Mouse (Mus musculus) hindbrain, embryonic 11.5 days (tissue): ENCODE results near the gene Maml3. TPM values are rescaled to one million over a fixed set of nuclear protein-coding genes. Genes with fewer than 3 reads are reported as not detected.

Source experiments
- ATAC-seq: fragments of 200-750 bp; cut with Nextera tagmentation; 2 replicates; pipeline ENCODE4 v1.8.0; 2017; ENCODE audit warnings: mild to moderate bottlenecking, moderate TSS enrichment, moderate library complexity; ENCODE audit not compliant: low FRiP score
- DNase-seq: peaks from one replicate; pipeline ENCODE4 v3.0.0-alpha.2; 2015; ENCODE audit warnings: low spot score
- H3K27ac ChIP-seq: fragments of 300-500 bp; sonication (generic); 2 replicates; pipeline ENCODE4 v1.5.1; 2014; ENCODE audit warnings: mild to moderate bottlenecking, low read depth, low read length
- H3K27me3 ChIP-seq: fragments of 300-500 bp; sonication (generic); 2 replicates; pipeline ENCODE4 v1.6.1; 2014; ENCODE audit warnings: mild to moderate bottlenecking, low read length, moderate library complexity, mixed read lengths; ENCODE audit not compliant: control insufficient read depth, insufficient read depth
- H3K36me3 ChIP-seq: fragments of 300-500 bp; sonication (generic); 2 replicates; pipeline ENCODE4 v1.6.1; 2014; ENCODE audit warnings: mild to moderate bottlenecking, low read length, moderate library complexity, mixed read lengths; ENCODE audit not compliant: control insufficient read depth, insufficient read depth
- H3K4me1 ChIP-seq: fragments of 300-500 bp; sonication (generic); replicated peaks from 2 replicates; pipeline ENCODE4 v1.6.1; 2014; ENCODE audit warnings: low read length, mixed read lengths; ENCODE audit not compliant: control insufficient read depth, insufficient read depth
- H3K4me2 ChIP-seq: fragments of 300-500 bp; sonication (generic); replicated peaks from 2 replicates; pipeline ENCODE4 v1.6.1; 2014; ENCODE audit warnings: mild to moderate bottlenecking, low read depth, low read length
- H3K4me3 ChIP-seq: fragments of 300-500 bp; sonication (generic); 2 replicates; pipeline ENCODE4 v1.5.1; 2014; ENCODE audit warnings: low read depth, low read length
- H3K9ac ChIP-seq: fragments of 300-500 bp; sonication (generic); 2 replicates; pipeline ENCODE4 v1.6.1; 2014; ENCODE audit warnings: low read depth, low read length
- H3K9me3 ChIP-seq: fragments of 300-500 bp; sonication (generic); 2 replicates; pipeline ENCODE4 v1.6.1; 2016; ENCODE audit warnings: low read length; ENCODE audit not compliant: control insufficient read depth
- WGBS: fragments of 180-500 bp; shearing (Covaris S2); extraction: QIAGEN DNeasy Blood & Tissue Kit; methylation state at CpG from one replicate; pipeline ENCODE4 v1.1.7; 2014; 5-methylcytosine and 5-hydroxymethylcytosine counted together
- polyA plus RNA-seq: library from polyadenylated mRNA; unstranded; fragments of >200 nt; fragmentation: Nextera tagmentation; extraction: Ambion mirVana; gene quantifications from 2 replicates; pipeline ENCODE4 v1.2.1, GENCODE M21; 2014

Gene Maml3
- polyA plus RNA-seq, 1 experiment from 2014 or later = 7.5 TPM

DNA sequence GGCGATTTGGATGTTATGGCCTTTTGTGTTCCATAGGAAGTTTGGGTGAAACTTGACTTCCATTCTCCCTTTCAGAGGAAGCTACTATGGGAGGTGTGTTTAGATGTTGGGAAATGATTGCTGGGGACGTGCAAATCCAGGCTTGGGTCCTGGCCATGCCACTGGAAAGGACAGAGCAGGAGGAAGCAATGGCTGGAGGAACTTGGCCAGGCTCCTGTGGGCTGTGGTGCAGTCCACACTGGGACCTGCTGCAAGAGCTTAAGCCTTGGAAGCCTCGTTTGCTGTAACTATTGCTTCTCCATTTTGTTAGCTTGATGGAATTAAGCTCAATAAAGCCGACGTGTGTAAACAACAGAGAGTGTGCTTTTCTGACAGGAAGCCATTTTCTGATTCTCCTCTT, 219.0 kb downstream of the Maml3 start:
- 0 out of 2 replicates have a peak, but pooled peaks cover 10% of the 10 kb centered on the region for H3K4me1 ChIP-seq
- WGBS = 80% methylated on average over 5 of the region's 5 CpGs
- no peaks in the 10 kb centered on the region for H3K36me3 ChIP-seq
- no peak overlapping the region for H3K4me3 ChIP-seq
- ATAC-seq = no peak
- H3K4me2 ChIP-seq = no peak overlapping the region
- no peaks in the 10 kb centered on the region for H3K9me3 ChIP-seq
- no peaks in the 10 kb centered on the region for H3K27me3 ChIP-seq
- no peak for DNase-seq
- no peak overlapping the region for H3K9ac ChIP-seq
- H3K27ac ChIP-seq = no peak overlapping the region

DNA sequence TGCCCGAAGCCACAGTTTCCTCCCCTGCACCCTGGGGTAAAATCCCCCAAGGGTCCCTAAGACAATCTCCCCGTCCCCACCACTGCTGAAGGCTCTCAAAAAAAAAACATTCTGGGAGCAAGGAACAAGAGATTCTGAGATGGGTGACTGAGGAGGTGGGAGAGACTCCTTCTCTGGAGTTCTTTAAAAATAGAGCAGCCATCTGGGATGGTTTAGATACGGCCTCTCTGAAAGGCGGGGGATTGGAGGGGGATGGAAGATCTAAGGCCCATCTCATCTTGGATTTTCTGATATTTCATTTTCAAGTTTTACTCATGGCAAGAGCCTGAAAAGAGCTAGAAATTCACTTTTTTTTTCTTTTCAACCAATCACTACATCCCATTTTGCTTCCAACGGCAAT, 219.4 kb downstream of the Maml3 start:
- no peaks in the 10 kb centered on the region for H3K9me3 ChIP-seq
- H3K27me3 ChIP-seq = no peaks in the 10 kb centered on the region
- H3K4me2 ChIP-seq = no peak overlapping the region
- 0 out of 2 replicates have a peak, but pooled peaks cover 10% of the 10 kb centered on the region for H3K4me1 ChIP-seq
- no peaks in the 10 kb centered on the region for H3K36me3 ChIP-seq
- no peak overlapping the region for H3K9ac ChIP-seq
- no peak overlapping the region for H3K27ac ChIP-seq
- H3K4me3 ChIP-seq = no peak overlapping the region
- 86% methylated on average over 5 of the region's 5 CpGs for WGBS
- ATAC-seq (no peak), DNase-seq (no peak)

DNA sequence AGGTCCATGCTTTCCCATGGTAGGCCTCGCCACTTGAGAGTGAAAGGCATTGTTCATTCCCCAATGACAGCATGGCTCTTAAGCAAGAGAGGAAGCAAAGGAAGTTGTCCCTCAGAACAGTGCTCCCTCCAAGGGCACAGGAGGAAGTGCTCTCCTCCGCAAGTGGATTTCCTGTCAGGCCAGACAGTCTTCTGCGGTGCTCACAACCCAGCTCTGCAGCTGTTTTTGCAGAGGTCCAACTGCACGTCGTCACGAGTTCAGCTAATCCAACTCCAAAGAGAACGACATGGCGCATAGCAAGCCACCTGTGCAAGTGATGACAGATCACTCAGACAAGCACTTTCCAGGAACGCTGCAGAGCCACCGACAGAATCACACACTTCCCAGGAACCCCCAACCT, 222.9 kb downstream of the Maml3 start:
- no peaks in the 10 kb centered on the region for H3K9me3 ChIP-seq
- H3K9ac ChIP-seq = no peak overlapping the region
- DNase-seq = no peak
- 64% methylated on average over 10 of the region's 10 CpGs for WGBS
- H3K4me1 ChIP-seq = 0 out of 2 replicates have a peak, but pooled peaks cover 2% of the 10 kb centered on the region
- no peak overlapping the region for H3K27ac ChIP-seq
- H3K4me2 ChIP-seq = no peak overlapping the region
- H3K27me3 ChIP-seq = no peaks in the 10 kb centered on the region
- no peak for ATAC-seq
- H3K36me3 ChIP-seq = no peaks in the 10 kb centered on the region
- no peak overlapping the region for H3K4me3 ChIP-seq

DNA sequence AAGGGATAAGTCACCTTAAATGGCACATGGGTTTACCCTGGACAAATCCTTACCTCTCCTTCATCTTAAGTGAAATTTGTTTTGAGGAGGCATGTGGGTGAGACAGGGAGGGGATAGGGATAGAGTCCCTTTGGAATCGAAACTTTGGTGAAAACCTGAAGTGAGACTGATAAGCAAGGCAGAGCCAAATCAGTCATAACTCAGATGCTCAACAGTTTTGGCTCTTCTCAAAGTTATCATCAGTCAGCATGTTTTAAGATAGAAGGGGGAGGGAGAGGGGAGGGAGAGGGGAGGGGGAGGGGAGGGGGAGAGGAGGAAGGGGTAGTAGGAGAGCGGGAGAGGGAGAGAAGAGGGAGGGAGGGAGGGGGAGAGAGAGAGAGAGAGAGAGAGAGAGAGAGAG, 223.5 kb downstream of the Maml3 start:
- Histone ChIP-seq H3K9me3 (no peaks in the 10 kb centered on the region), H3K9ac (no peak overlapping the region), H3K36me3 (no peaks in the 10 kb centered on the region), H3K27ac (no peak overlapping the region), H3K4me2 (no peak overlapping the region), H3K4me1 (0 out of 2 replicates have a peak, but pooled peaks cover 2% of the 10 kb centered on the region), H3K4me3 (no peak overlapping the region), H3K27me3 (no peaks in the 10 kb centered on the region)
- no peak for DNase-seq
- ATAC-seq = no peak
- WGBS = 94% methylated on average over 1 of the region's 2 CpGs

DNA sequence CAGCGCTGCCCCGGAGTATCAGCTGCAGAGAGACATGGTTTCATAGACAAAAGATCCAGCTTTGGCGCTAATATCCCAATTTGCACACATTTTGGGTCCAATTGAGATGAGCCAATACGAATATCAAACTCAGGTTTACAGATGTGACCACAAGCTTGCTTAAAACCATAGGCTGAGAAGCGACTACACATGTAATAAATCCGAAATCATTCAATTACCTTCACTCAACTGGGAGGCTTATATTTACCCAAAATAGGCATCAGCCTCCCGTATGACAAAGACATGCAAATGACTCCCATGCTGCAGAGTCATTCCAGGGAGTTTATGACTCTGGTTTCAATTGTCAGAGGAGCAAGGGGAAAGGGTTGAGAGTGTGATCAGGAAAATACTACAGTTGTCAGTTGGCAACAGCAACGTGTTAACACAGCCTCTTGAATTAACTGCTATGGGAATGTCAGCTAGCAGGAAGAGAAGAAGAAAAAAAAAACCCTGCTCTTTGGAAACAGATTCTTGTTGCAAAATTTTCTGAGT, 224.3 kb downstream of the Maml3 start:
- WGBS = 77% methylated on average over 8 of the region's 8 CpGs
- H3K4me3 ChIP-seq = no peak overlapping the region
- no peaks in the 10 kb centered on the region for H3K36me3 ChIP-seq
- DNase-seq (peak; percentile 11), ATAC-seq (no peak)
- H3K9ac ChIP-seq = no peak overlapping the region
- no peak overlapping the region for H3K27ac ChIP-seq
- 0 out of 2 replicates have a peak, but pooled peaks cover 2% of the 10 kb centered on the region for H3K4me1 ChIP-seq
- H3K9me3 ChIP-seq = no peaks in the 10 kb centered on the region
- no peaks in the 10 kb centered on the region for H3K27me3 ChIP-seq
- H3K4me2 ChIP-seq = no peak overlapping the region

DNA sequence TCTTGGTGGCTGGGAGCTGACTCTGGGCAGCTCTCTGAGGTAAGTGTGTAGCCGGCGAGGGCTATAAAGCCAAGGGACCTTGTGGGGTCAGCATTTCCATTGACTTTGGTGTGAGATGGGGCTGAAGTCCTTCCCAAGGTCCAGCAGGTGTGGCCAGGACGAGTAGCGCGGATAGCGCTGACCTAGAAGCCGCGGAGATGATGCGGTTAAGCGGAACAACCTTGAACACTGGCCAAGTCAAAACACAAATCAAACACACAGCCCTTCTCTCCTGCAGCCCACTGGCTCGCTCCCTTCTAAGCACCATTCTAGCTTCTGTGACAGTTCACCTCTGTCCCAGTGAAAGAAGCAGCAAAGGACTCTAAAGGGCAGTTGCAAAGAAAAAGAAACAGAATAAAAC, 225.7 kb downstream of the Maml3 start:
- no peak for ATAC-seq
- no peak for DNase-seq

DNA sequence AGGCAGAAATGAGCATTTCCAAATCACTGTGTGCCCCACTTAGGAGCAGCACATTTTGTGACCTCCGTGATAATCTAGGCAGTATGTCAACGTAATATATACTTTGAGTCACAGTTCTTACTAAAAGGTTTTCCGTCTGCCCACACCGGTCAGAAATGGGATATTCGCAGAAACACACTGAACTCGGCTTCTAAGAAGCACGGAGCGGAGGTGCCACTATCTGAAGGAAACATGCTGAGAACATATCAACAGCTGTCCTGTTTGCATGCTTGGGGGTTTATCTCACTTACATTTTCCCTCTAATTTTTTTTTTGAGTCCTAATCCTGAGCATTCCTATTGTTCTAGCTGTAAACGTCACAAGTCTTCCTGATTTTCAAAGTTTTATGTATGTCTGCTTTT, 226.3 kb downstream of the Maml3 start:
- H3K9ac ChIP-seq = no peak overlapping the region
- no peak overlapping the region for H3K4me3 ChIP-seq
- H3K4me1 ChIP-seq = no peaks in the 10 kb centered on the region
- ATAC-seq (no peak), DNase-seq (no peak)
- no peaks in the 10 kb centered on the region for H3K9me3 ChIP-seq
- no peak overlapping the region for H3K27ac ChIP-seq
- no peaks in the 10 kb centered on the region for H3K36me3 ChIP-seq
- H3K27me3 ChIP-seq = no peaks in the 10 kb centered on the region
- no peak overlapping the region for H3K4me2 ChIP-seq
- 85% methylated on average over 9 of the region's 9 CpGs for WGBS

More for the DNA sequence above, 225.7 kb downstream of the Maml3 start:
- Histone ChIP-seq H3K27ac (no peak overlapping the region), H3K9me3 (no peaks in the 10 kb centered on the region), H3K4me2 (no peak overlapping the region), H3K4me1 (0 out of 2 replicates have a peak, but pooled peaks cover 2% of the 10 kb centered on the region), H3K9ac (no peak overlapping the region), H3K27me3 (no peaks in the 10 kb centered on the region), H3K36me3 (no peaks in the 10 kb centered on the region), H3K4me3 (no peak overlapping the region)
- 91% methylated on average over 11 of the region's 11 CpGs for WGBS

DNA sequence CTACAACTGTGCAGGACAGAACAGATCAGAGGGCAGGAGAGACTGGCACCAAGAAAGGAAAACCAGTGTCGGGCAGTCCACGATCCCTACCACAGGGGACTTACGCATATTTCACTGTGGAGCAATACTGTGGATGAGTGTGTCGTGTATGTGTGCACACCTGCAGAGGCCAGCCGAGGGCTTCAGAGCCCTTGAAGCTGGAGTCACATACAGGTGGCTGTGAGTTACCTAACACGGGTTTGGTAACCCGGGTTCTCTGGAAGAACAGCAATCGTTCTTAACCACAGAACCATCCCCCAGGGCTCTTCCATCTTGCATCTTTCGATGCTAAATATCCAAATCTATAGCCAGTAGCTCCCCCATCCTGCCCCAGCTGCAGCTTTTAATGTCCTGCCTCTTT, 228.1 kb downstream of the Maml3 start:
- ATAC-seq (no peak), DNase-seq (no peak)
- Histone ChIP-seq H3K27me3 (no peaks in the 10 kb centered on the region), H3K27ac (no peak overlapping the region), H3K36me3 (no peaks in the 10 kb centered on the region), H3K9me3 (no peaks in the 10 kb centered on the region), H3K9ac (no peak overlapping the region), H3K4me2 (no peak overlapping the region), H3K4me3 (no peak overlapping the region), H3K4me1 (no peaks in the 10 kb centered on the region)
- WGBS = 94% methylated on average over 9 of the region's 9 CpGs

DNA sequence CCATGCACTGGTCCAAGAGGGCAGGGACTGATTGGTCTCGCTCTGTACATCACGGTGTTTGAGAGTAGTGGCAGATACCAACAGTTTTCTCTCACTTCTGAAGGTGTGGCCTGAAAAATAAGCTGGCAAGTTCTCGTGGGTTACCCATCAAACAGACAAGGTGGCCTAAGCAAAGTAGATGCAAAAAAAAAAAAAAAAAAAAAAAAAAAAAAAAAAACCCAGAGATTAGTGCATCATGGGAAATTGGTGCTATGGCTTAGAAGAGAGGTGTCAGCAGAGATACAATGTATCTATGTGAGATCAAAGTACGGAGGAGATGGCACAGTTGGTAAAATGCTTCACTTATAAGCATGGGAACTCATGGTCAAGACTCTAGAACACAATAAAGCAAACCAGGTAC, 229.2 kb downstream of the Maml3 start:
- Histone ChIP-seq H3K9ac (no peak overlapping the region), H3K36me3 (no peaks in the 10 kb centered on the region), H3K4me1 (peaks cover 2% of the 10 kb centered on the region; the same call in 1 of the 2 replicates), H3K27ac (no peak overlapping the region), H3K4me3 (no peak overlapping the region), H3K9me3 (no peaks in the 10 kb centered on the region), H3K4me2 (no peak overlapping the region), H3K27me3 (no peaks in the 10 kb centered on the region)
- DNase-seq (no peak), ATAC-seq (no peak)
- WGBS = 90% methylated on average over 4 of the region's 4 CpGs
